ENCODE assay signal across 7 mouse cellular contexts in the genomic region with DNA sequence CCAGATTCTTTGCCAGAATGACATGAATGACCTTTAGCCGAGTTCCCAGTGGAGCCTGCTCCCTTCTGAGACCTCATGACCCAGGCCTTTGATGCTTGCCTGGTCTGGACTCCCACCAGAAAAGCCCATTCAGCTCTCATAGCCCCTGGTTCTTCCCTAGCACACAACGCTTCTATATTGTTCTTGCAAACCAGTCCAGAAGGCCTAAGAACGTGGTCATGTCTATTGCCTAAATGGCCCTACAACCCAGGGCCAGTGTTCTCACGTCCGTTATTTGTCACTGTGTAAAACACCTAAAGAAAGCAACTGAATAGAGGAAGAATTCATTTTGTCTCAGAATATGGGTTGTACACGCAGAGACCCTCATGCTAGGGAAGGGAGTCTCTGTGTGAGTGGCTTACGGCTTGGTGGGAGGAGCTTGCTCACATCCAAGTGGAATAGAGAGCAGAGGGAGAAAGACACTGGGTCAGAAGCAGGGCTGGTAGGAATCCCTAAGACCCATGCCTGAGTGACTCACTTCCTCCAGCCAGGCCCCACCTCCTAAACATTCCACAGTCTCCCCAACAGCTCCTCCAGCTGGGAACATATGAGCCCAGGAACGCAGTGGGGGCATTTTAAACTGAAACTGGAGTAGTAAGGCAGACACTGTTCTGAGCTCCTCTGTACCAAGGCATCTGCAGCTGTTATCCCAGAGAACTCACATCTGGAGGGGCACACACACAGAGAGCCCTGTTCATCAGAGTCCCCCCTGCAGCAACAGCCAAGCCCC.
DNase-seq lines count a peak whose midpoint lies in the region; ATAC-seq and TF ChIP-seq lines count a peak whose summit lies in the region.

No protein-coding gene starts in this region.

- no peak for TF ChIP-seq EP300 in stomach, postnatal 0 days (optimal IDR thresholded peaks at IDR 0.05)

- H3K9me3 ChIP-seq in heart, embryonic 15.5 days (replicated peaks), result no peaks in the 10 kb centered on the region
- H3K9me3 ChIP-seq in limb, embryonic 12.5 days, result peaks cover 3% of the 10 kb centered on the region; the same call in 1 of the 2 replicates
- no peaks in the 10 kb centered on the region for H3K9me3 ChIP-seq in stomach, postnatal 0 days (ENCODE audit: control insufficient read depth, low read length)

- no peaks in the 10 kb centered on the region for H3K27me3 ChIP-seq in heart, embryonic 15.5 days
- H3K27me3 ChIP-seq in limb, embryonic 12.5 days, result no peaks in the 10 kb centered on the region; the same call in 1 of the 2 replicates
- no peaks in the 10 kb centered on the region for H3K27me3 ChIP-seq in stomach, postnatal 0 days (ENCODE audit: control insufficient read depth, insufficient read depth, low read length)

- H3K4me2 ChIP-seq in heart, embryonic 15.5 days, result peak overlapping the region; percentile 24; the same call in 1 of the 2 replicates
- H3K4me2 ChIP-seq in limb, embryonic 12.5 days, result peak overlapping the region; percentile 21
- H3K4me2 ChIP-seq in stomach, postnatal 0 days (replicated peaks; ENCODE audit: low read depth), result no peak overlapping the region

- H3K9ac ChIP-seq in heart, embryonic 15.5 days, result no peak overlapping the region
- no peak overlapping the region for H3K9ac ChIP-seq in limb, embryonic 12.5 days (replicated peaks)
- H3K9ac ChIP-seq in stomach, postnatal 0 days (ENCODE audit: low read length), result no peak overlapping the region

- H3K4me3 ChIP-seq in heart, embryonic 15.5 days, result no peak overlapping the region
- no peak overlapping the region for H3K4me3 ChIP-seq in limb, embryonic 12.5 days (replicated peaks)
- no peak overlapping the region for H3K4me3 ChIP-seq in stomach, postnatal 0 days (ENCODE audit: low read depth, low read length)

- peak; percentile 12 for DNase-seq in MN1 (ENCODE audit: low spot score)
- DNase-seq in brain, adult 2 months (ENCODE audit: low read depth, low spot score), result peak; percentile 72
- DNase-seq in stomach, postnatal 0 days (ENCODE audit: low spot score), result peak; percentile 22
- no peak for DNase-seq in cerebellum, adult 18-20 months
- no peak for DNase-seq in T-cell, adult 2 months (ENCODE audit: low spot score)

- peak; percentile 40 for TF ChIP-seq CTCF in stomach, postnatal 0 days (IDR thresholded peaks at IDR 0.05; ENCODE audit: low read depth)

- H3K27ac ChIP-seq in heart, embryonic 15.5 days, result peak overlapping the region; percentile 86
- H3K27ac ChIP-seq in limb, embryonic 12.5 days, result peak overlapping the region; percentile 83
- peak overlapping the region; percentile 67 for H3K27ac ChIP-seq in stomach, postnatal 0 days (replicated peaks)

- peak; percentile 69 for ATAC-seq in heart, embryonic 15.5 days (replicated peaks; ENCODE audit: insufficient number of reproducible peaks, insufficient read depth, low FRiP score, low read depth)
- peak; percentile 94 for ATAC-seq in limb, embryonic 12.5 days (ENCODE audit: insufficient number of reproducible peaks, insufficient read depth, low FRiP score, low TSS enrichment, low read depth)
- ATAC-seq in stomach, postnatal 0 days (ENCODE audit: low FRiP score, low TSS enrichment), result peak; percentile 88

- H3K4me1 ChIP-seq in heart, embryonic 15.5 days (replicated peaks), result peaks cover 38% of the 10 kb centered on the region
- H3K4me1 ChIP-seq in limb, embryonic 12.5 days (replicated peaks), result peaks cover 47% of the 10 kb centered on the region
- H3K4me1 ChIP-seq in stomach, postnatal 0 days (replicated peaks; ENCODE audit: control insufficient read depth, insufficient read depth), result no peaks in the 10 kb centered on the region

- H3K36me3 ChIP-seq in heart, embryonic 15.5 days, result no peaks in the 10 kb centered on the region
- no peaks in the 10 kb centered on the region for H3K36me3 ChIP-seq in limb, embryonic 12.5 days
- H3K36me3 ChIP-seq in stomach, postnatal 0 days (ENCODE audit: control insufficient read depth, insufficient read depth, low read length), result no peaks in the 10 kb centered on the region

- WGBS in heart, embryonic 15.5 days, result 61% methylated on average over 8 of the region's 8 CpGs
- 49% methylated on average over 8 of the region's 8 CpGs for WGBS in limb, embryonic 12.5 days
- WGBS in stomach, postnatal 0 days, result 53% methylated on average over 8 of the region's 8 CpGs

Comparison
In these comparisons a context has a peak if more than half of its experiments do, and no peak if none do; other contexts are left out.
1. DNase-seq: peak in MN1 (single experiment), brain, adult 2 months (single experiment) and stomach, postnatal 0 days (single experiment); none in cerebellum, adult 18-20 months (0 of 2) and T-cell, adult 2 months (single experiment).
2. Peak in every context shown above with its lines, with median percentiles within 50 percentile points of each other: ATAC-seq and H3K27ac ChIP-seq.